Mouse (Mus musculus): Measurements from ENCODE around the gene Prkch.

Gene Prkch

GRCm38 (mm10) chr12:73583318-73583717 is 1.3 kb upstream of the Prkch start:
- no peak for DNase-seq (ENCODE audit: low read depth, low spot score)

- DNase-seq (ENCODE audit: low read depth, low spot score), result no peak
Observed at GRCm38 (mm10) chr12:73583813-73584609, 585 bp upstream of the Prkch start.

GRCm38 (mm10) chr12:73585241-73585801 is 725 bp downstream of the Prkch start:
- no peak for DNase-seq (ENCODE audit: low read depth, low spot score)

DNA sequence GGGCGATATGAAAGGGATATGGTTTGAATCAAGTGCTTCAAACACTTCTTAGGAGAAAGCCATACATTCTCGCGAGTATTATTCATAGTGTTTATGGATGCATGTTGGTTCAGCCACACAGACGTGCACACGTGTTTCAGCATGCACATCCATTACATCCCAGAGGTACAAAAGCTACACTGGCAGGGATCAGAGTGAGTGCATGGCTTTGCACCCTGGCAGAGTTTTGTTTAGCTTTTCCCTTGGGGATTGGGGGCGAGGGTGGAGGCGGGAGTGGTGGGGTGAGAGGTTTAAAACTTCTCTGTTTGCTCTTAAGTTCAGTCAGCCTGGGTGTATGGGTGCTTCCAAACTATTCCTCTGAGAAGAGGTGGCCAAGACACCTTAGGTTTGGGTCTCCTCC is 1.3 kb downstream of the Prkch start:
- no peak for DNase-seq (ENCODE audit: low read depth, low spot score)

DNA sequence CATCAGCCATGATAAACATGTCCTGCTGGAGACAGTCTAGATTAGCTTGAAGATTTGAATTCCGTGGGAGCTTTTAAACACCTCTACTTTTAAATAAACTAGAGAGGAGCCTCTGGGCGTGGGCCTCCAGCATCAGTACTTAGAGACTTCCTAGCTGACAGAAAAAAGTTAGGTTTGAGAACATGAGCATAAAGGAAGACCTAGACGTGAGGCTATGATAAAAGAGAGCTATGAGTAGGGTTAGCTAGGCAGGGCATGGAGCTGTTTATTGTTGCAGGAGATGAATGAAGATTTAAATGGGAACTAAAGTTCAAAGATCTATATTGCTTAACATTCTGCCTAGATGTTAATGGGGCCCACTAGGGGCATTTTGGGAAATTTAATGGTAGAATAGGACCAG is 2.7 kb downstream of the Prkch start:
- no peak for DNase-seq (ENCODE audit: low read depth, low spot score)

DNA sequence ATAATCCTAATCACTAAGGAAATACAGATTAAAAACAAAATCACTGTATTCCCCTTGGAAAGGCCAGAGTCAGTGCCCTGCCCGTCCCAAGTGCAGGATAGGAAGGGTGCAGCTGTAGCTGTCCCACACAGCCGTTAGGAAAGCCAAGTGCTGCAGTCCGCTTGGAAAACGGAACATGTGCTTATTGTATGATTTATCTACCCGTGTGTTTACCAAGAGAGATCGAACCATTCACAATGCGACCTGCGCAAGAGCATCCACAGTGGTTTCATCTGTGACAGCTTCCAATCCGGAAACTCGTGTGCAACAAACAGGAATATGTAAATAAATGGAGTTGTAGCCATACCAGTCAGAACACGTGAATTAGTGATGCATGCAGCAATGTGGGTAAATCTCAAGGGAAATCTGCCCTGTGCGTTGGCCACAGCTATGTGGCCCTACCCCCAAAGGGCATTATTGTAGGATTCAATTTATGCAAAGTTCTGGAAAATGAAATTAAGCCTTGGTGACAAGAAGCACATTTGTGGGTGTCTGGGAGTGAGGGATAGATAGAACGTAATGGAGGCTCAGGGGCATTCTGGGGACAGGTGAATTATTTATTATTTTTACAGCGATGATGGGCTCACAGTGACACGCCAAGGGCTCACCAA is 6.2 kb downstream of the Prkch start:
- no peak for DNase-seq (ENCODE audit: low read depth, low spot score)

DNA sequence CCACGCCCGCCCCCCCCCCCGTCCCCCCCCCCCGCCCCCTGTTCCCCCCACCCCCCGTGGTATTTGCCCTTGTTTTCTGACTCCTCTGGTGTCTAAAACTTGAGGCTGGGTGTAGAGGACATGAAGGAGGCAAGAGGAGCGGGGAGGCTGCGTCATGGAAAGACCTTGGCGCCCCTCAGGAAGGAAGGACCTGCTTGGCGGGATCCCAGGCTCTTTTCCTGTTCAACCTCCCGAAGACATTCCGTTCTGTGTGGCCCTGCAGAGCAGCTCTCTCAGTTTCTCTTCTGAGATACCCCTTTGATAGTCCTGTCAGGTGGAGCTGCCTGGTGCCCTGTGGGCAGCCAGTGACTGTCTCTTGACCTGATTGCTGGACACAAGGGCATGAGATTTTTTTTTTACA is 7.0 kb downstream of the Prkch start:
- DNase-seq (ENCODE audit: low read depth, low spot score), result no peak

- no peak for DNase-seq (ENCODE audit: low read depth, low spot score)
Observed at GRCm38 (mm10) chr12:73593021-73593798, 8.6 kb downstream of the Prkch start.

DNA sequence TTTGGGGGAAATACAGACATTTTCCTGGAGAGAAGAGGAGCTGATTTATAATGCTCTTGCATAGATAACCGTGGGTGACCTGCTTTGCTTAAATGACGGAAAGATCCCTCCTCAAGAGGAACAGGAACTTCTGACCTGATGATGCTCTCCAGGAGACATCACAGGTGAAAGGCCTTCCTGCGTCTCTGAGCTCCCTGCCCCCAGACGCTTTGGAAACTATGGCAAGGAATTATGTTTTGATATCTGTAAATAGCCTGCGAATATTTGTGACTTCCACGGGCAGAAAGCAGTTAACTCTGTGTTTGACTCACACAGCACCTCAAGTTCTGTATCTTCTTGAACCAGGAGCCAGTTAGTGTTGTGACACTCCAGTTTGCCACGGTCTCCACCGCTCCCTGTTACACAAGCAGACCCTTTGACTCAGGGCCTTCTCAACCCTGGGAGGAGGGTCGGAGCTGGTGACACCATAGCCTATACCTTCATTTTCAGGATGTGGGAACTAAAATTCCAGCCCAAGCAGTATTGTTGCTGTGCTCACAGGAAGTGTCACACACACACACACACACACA is 9.7 kb downstream of the Prkch start:
- DNase-seq (ENCODE audit: low read depth, low spot score), result no peak

GRCm38 (mm10) chr12:73595226-73595625 is 10.6 kb downstream of the Prkch start:
- no peak for DNase-seq (ENCODE audit: low read depth, low spot score)

- DNase-seq (ENCODE audit: low read depth, low spot score), result no peak
Observed at GRCm38 (mm10) chr12:73598241-73598640, 13.6 kb downstream of the Prkch start.

- no peak for DNase-seq (ENCODE audit: low read depth, low spot score)
Observed at GRCm38 (mm10) chr12:73600457-73600856, 15.9 kb downstream of the Prkch start.

GRCm38 (mm10) chr12:73602974-73603373 is 18.4 kb downstream of the Prkch start:
- no peak for DNase-seq (ENCODE audit: low read depth, low spot score)

- DNase-seq (ENCODE audit: low read depth, low spot score), result no peak
Observed at GRCm38 (mm10) chr12:73603653-73604052, 19.1 kb downstream of the Prkch start.

- no peak for DNase-seq (ENCODE audit: low read depth, low spot score)
Observed at GRCm38 (mm10) chr12:73604762-73605161, 20.2 kb downstream of the Prkch start.

DNA sequence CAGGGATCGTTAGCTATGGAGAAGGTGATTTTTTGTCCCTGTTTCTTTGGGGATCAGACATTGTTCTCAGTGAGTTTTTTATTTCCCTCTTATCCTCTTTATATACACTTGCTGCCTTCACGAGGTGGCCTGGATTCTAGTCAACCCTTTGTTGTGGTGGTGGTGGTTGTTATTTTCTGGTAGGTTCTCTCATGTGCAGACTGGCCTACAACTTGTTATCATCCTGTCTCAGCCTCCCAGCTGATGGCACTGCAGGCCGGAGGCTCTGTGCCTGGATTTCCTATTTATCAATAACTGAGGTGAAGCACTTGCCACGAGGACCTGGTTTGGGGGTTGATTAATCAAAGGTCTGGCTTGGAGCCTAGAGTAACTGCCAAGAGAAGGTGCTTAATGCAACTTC is 20.6 kb downstream of the Prkch start:
- DNase-seq (ENCODE audit: low read depth, low spot score), result no peak

DNA sequence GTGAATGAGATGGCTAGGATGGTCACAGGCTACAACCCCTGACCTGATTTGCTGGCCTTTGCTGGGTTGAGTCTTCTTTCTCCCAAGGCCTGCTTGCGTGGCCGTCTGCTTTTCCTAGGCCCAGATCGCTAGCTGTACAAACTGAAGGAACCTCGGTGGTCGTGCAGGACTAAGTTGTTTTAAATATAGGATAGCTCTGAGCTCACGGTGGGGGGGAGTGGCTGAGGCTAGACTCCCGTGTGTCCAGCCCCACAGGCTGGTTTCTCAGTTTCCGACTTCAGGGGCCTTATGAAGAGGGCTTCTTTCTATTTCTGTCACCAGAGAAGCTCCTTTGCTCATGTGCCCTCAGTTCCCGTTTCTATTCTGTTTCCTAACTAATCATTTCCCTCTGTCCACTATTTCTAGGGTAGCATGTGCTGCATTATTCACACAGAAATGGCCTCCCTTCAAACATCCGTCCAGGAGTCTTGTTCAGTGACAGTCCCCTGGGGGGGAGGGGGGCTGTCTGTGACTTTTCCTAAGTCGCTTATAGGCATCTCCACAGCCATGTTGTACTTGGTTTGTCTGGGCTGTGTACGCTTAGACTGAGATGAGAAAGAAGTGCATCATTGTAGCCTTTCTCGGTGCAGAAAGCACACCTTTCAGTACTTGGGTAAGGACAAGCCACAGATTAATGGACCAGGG is 22.9 kb downstream of the Prkch start:
- no peak for DNase-seq (ENCODE audit: low read depth, low spot score)

GRCm38 (mm10) chr12:73608065-73608397 is 23.4 kb downstream of the Prkch start:
- no peak for DNase-seq (ENCODE audit: low read depth, low spot score)

GRCm38 (mm10) chr12:73609262-73609661 is 24.7 kb downstream of the Prkch start:
- DNase-seq (ENCODE audit: low read depth, low spot score), result no peak

DNA sequence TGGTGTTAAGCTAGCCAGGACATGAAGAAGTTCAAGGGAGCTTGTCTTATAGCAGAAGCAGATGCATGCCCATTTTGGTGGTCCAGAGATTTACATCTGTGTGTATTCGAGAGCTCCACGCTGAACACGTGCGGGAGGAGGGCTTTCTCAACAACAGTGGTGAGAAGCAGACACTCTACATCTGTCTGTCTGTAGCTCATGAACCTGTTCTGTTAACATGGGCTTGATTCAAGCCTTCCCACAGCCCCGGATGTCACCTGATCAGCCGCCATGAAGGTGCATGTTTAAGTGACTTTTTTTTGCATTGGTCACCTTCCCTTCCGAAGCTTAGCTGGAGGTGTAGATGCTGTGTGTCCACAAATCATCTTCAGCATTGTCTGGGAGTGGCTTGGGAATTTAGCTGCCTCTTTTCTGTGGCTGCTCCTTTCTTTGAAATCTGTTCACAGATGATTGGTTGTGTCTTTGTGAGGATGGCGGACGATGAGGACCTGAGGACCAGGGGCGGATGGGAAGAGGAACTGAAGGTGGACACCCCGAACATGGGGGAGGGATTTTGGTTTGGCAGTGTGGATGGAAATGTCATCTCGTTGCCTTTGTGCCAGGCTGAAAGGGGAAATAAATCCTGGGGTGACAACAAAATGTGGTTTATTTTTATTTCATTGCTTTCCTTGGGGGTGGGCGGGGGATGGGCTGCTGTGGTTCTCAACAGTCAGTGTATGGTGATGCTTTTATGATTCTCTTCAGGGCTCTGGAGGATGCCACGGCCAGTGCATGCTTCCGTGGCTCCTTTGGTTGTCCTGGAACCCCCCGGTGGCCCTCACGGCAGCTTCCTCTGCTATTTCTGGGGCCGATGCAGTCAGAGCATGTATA is 25.3 kb downstream of the Prkch start:
- DNase-seq (ENCODE audit: low read depth, low spot score), result no peak
